Mouse (Mus musculus) neural tube, embryonic 12.5 days (tissue): ENCODE measurements at regions not wholly inside any gene's neighbourhood (a gene's known extent, or its start where the extent isn't known, plus 50 kb on each side); places are given as distances from the start of the nearest gene placed in this dataset.

ENCODE experiments used
- ATAC-seq: fragments of 200-750 bp; cut with Nextera tagmentation; 2 replicates; pipeline ENCODE4 v1.8.0; 2017; ENCODE audit warnings: low read depth, mild to moderate bottlenecking, moderate TSS enrichment, moderate library complexity; ENCODE audit not compliant: low FRiP score
- H3K27ac ChIP-seq: fragments of 300-500 bp; sonication (generic); 2 replicates; pipeline ENCODE4 v1.5.1; 2016
- H3K27me3 ChIP-seq: fragments of 300-500 bp; sonication (generic); replicated peaks from 2 replicates; pipeline ENCODE4 v1.6.1; 2016; ENCODE audit warnings: mild to moderate bottlenecking
- H3K36me3 ChIP-seq: fragments of 300-500 bp; sonication (generic); 2 replicates; pipeline ENCODE4 v1.6.1; 2016; ENCODE audit warnings: mild to moderate bottlenecking
- H3K4me1 ChIP-seq: fragments of 300-500 bp; sonication (generic); 2 replicates; pipeline ENCODE4 v1.6.1; 2016
- H3K4me2 ChIP-seq: fragments of 300-500 bp; sonication (generic); replicated peaks from 2 replicates; pipeline ENCODE4 v1.6.1; 2016; ENCODE audit warnings: mild to moderate bottlenecking
- H3K4me3 ChIP-seq: fragments of 300-500 bp; sonication (generic); 2 replicates; pipeline ENCODE4 v1.5.1; 2016
- H3K9ac ChIP-seq: fragments of 300-500 bp; sonication (generic); 2 replicates; pipeline ENCODE4 v1.6.1; 2016; ENCODE audit warnings: mild to moderate bottlenecking
- H3K9me3 ChIP-seq: fragments of 300-500 bp; sonication (generic); 2 replicates; pipeline ENCODE4 v1.6.1; 2016; ENCODE audit warnings: mild to moderate bottlenecking
- WGBS: fragments of 180-500 bp; shearing (Covaris S2); methylation state at CpG from one replicate; pipeline ENCODE4 v1.1.7; 2016; 5-methylcytosine and 5-hydroxymethylcytosine counted together

DNA sequence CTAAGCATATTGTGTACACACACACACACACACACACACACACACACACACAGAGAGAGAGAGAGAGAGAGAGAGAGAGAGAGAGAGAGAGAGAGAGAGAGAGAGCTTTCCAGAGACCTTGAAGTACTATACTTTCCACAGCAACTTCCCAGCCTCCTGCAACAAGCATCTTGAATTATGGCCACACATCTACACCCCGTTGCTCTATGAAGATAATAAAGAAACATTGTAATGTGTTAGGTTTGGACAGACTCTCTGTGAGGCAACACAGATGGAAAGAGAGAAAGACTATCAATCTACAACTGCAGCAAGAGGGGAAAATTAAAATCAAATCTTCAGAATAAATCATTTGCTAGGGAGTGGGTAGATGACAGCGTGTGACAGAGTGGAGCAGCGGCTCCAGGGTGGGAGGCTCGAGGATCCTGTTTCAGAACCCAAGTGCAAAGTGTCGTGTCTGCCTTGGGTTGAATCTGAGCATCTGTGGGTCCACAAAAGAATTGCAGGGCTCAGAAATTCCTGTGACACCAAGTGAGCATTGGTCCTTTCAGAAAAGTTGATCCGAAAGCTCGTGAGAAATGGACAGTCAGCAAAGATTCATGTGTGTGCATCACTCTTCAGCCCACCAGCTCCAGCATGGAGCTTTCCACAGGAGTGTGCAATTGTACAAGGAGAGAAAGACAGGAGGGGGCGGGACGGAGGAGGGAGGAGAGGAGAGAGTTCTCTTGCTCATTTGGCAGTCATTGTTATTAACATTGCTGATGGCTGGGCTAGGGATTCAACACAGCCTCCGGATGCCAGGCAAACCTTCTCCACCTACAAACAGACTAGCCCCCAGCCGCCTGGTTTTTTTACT lies 203.6 kb upstream of the Gimd1 start:
- 0 out of 2 replicates have a peak, but pooled peaks have one; percentile 31 for ATAC-seq
- no peak overlapping the region for H3K4me2 ChIP-seq
- H3K9me3 ChIP-seq: no peaks in the 10 kb centered on the region
- no peaks in the 10 kb centered on the region for H3K27me3 ChIP-seq
- 64% methylated on average over 11 of the region's 11 CpGs for WGBS
- no peaks in the 10 kb centered on the region; the same call in 1 of the 2 replicates for H3K4me1 ChIP-seq
- no peak overlapping the region for H3K9ac ChIP-seq
- H3K27ac ChIP-seq: no peak overlapping the region
- no peaks in the 10 kb centered on the region for H3K36me3 ChIP-seq
- H3K4me3 ChIP-seq: no peak overlapping the region

DNA sequence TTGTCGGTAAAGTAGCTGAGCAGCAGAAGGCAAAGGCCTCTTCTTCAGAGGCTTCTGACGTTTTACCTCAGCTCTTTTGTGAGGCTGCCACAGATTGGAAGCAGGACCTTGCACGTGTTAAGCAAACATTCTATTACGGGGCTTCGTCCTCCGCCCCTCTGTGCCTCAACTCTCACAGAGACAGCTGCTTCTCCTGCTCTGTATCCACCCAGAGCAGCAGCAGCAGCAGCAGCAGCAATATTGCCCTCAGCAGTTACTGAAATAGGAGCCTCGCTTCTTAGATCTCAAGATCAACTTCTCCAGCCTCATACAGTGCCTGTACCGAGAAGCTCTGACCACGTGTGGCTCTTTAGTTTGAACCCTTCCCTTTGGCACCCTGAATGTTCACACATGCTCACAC lies 202.4 kb upstream of the Gimd1 start:
- Histone ChIP-seq H3K4me3 (no peak overlapping the region), H3K9me3 (no peaks in the 10 kb centered on the region), H3K4me2 (no peak overlapping the region), H3K4me1 (no peaks in the 10 kb centered on the region; the same call in 1 of the 2 replicates), H3K36me3 (no peaks in the 10 kb centered on the region), H3K27ac (no peak overlapping the region), H3K9ac (no peak overlapping the region), H3K27me3 (no peaks in the 10 kb centered on the region)
- ATAC-seq: no peak
- whole genome bisulfite sequencing: 59% methylated on average over 9 of the region's 9 CpGs

DNA sequence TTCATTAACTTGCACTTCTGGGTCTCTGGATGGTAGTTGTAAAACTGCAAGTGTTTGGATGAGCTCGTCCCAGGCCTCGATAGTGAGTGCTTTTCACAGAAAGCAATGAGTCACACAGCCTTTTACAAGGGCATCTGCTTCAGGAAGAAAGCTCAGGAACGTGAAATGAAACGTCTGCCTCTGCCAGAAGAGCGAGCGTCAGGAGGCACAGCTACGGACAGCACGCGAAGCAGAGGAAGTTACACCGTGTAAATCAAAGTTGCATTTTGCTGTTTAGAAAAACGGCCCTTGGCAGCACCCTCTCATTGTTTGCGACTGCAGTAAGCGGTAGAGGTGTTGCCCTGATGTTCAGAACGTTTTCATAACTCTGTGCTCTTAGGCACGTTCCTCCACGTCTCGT lies 201.5 kb upstream of the Gimd1 start:
- 75% methylated on average over 17 of the region's 17 CpGs for WGBS
- Histone ChIP-seq H3K4me1 (no peaks in the 10 kb centered on the region; the same call in 1 of the 2 replicates), H3K9ac (no peak overlapping the region), H3K4me2 (no peak overlapping the region), H3K9me3 (no peaks in the 10 kb centered on the region), H3K4me3 (no peak overlapping the region), H3K36me3 (no peaks in the 10 kb centered on the region), H3K27ac (no peak overlapping the region), H3K27me3 (no peaks in the 10 kb centered on the region)
- ATAC-seq: no peak

DNA sequence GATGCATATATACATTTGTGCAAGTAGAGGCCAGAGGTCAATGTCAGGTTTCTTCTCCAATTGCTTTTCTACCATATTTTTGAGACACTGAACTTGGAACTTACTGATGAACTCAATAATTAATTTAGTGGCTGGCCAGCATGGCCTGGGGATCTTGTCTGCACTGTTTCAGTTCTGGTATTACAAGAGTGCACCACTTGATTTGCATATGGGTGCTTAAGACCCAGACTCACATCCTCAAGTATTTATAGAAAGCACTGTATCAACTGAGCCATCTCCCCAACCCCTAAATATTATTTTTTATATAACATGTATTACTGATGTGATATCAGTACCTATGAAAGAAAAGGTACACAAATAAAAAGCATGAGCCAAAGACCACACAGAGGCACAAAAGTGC lies 197.8 kb upstream of the Gimd1 start:
- no peaks in the 10 kb centered on the region for H3K4me1 ChIP-seq
- H3K9me3 ChIP-seq: no peaks in the 10 kb centered on the region
- no peak overlapping the region for H3K9ac ChIP-seq
- no peaks in the 10 kb centered on the region for H3K27me3 ChIP-seq
- H3K4me3 ChIP-seq: no peak overlapping the region
- H3K36me3 ChIP-seq: no peaks in the 10 kb centered on the region
- no peak overlapping the region for H3K4me2 ChIP-seq
- no peak for ATAC-seq
- no peak overlapping the region for H3K27ac ChIP-seq

DNA sequence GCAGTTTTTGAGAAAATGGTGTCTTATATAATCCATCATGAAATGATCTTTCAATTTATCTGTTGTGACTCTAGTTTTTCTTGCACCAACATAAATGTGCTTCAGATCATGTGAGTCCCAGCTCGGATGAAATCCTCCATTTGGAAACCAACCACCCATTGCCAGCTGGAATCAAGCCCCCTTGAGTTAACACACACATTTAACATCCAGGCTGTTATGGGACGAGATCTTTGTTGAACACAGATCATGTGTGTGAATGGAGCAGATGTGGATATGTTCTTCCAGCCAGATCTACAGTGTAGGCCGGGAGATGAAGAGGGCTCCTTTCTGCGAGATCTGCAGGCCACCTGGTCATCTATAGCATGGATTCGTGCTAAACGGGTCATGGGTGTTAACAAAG lies 188.4 kb upstream of the Gimd1 start:
- 85% methylated on average over 6 of the region's 6 CpGs for WGBS

DNA sequence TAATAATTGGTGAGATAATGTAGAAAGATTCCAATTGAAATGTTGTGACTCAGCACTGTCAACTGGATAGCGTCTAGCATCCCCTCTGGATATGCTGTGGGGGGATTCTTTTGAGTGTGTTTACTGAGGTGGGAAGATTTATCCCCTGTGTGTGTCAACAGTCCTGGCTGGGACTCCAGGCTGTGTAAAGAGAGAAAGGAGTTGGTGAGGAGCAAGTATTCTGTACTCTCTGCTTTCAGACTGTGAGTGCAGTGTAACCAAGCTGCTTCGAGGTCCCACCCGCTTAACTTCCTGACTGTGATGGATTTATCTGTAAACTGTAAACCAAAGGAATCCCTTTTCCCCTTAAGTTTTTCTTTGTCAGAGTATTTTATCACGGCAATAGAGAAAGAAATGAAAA lies 175.7 kb upstream of the Gimd1 start:
- no peak overlapping the region for H3K4me2 ChIP-seq
- no peaks in the 10 kb centered on the region for H3K4me1 ChIP-seq
- WGBS: 52% methylated on average over 4 of the region's 4 CpGs
- H3K9me3 ChIP-seq: no peaks in the 10 kb centered on the region
- H3K36me3 ChIP-seq: no peaks in the 10 kb centered on the region
- no peak overlapping the region for H3K27ac ChIP-seq
- ATAC-seq: no peak
- no peak overlapping the region for H3K4me3 ChIP-seq
- H3K27me3 ChIP-seq: no peaks in the 10 kb centered on the region
- H3K9ac ChIP-seq: no peak overlapping the region

More for the DNA sequence above, 188.4 kb upstream of the Gimd1 start:
- no peaks in the 10 kb centered on the region for H3K36me3 ChIP-seq
- H3K4me1 ChIP-seq: no peaks in the 10 kb centered on the region
- H3K9me3 ChIP-seq: no peaks in the 10 kb centered on the region
- no peak for ATAC-seq
- no peak overlapping the region for H3K9ac ChIP-seq
- H3K4me3 ChIP-seq: no peak overlapping the region
- no peaks in the 10 kb centered on the region for H3K27me3 ChIP-seq
- no peak overlapping the region for H3K27ac ChIP-seq
- no peak overlapping the region for H3K4me2 ChIP-seq

DNA sequence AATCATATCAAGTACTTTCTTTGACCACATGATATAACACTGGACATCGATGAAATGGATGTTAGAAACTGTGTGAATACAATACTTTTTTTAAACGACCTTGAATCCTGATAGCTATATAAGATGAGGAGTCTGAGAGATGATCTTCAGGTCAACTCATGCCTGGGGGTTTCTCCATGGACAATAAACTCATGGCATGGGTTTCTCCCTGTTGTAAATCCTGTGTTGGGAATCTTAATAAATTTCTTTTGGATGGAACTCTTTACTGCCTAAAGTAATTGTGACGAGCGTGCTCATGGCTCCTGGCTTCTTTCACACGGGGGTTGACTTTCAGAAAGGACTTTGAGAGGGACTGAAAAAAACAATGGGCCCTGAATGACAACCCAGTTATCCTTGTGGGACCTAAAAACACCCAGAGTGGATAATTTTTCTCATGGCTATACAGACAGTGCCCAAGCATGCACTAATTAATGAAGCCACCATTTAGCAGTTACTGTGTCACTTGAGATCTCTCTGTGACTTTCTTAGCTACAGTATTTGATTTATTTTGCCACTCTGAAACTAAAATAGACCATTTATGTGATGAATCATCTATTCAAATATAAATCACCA lies 167.2 kb upstream of the Gimd1 start:
- no peak overlapping the region for H3K9ac ChIP-seq
- no peak overlapping the region for H3K4me2 ChIP-seq
- H3K27me3 ChIP-seq: no peaks in the 10 kb centered on the region
- no peaks in the 10 kb centered on the region for H3K9me3 ChIP-seq
- H3K4me1 ChIP-seq: no peaks in the 10 kb centered on the region
- 65% methylated on average over 5 of the region's 5 CpGs for WGBS
- no peak overlapping the region for H3K4me3 ChIP-seq
- no peaks in the 10 kb centered on the region for H3K36me3 ChIP-seq
- no peak overlapping the region for H3K27ac ChIP-seq
- no peak for ATAC-seq

DNA sequence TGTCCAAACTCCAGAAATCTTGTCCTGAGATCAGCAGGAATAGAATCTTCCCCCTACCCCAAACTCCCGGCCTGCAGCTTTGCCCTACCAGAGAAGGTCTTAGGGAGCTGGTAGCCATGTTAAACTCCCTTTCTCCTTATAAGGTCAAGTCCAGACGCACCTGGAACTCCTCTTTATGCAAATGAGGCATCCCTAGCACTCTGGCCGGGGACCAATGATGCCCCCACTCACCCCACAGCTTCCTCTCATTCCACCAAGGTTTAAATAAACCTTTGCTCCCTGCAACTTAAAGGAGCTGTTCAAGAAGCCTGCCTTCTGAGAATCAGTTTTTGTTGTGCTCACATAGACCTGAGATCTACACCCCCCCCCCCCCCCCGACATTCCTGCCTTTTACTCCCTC lies 158.6 kb upstream of the Gimd1 start:
- no peak for ATAC-seq
- Histone ChIP-seq H3K27ac (no peak overlapping the region), H3K27me3 (no peaks in the 10 kb centered on the region), H3K9ac (no peak overlapping the region), H3K4me3 (no peak overlapping the region), H3K4me2 (no peak overlapping the region), H3K9me3 (no peaks in the 10 kb centered on the region), H3K36me3 (no peaks in the 10 kb centered on the region), H3K4me1 (no peaks in the 10 kb centered on the region)
- 60% methylated on average over 4 of the region's 4 CpGs for WGBS

DNA sequence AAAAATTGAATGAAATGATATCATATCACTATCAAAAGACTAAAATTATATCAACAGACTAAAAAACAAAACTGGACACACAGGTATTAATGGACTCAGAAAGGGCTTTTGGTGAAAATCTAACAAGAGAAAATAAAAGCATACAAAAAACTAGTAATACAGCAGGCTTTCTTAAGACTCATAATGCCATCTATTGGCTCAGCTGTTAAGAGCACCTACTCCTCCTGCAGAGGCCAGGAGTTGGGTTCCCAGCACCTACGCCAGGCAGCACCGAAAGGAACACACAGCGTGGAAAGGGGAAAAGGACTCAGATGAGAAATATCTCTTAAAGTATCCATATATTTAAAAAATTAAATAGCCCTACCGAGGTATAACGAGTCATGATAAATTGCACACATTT lies 151.9 kb upstream of the Gimd1 start:
- no peaks in the 10 kb centered on the region for H3K27me3 ChIP-seq
- no peaks in the 10 kb centered on the region for H3K36me3 ChIP-seq
- H3K27ac ChIP-seq: no peak overlapping the region
- H3K9ac ChIP-seq: no peak overlapping the region
- H3K4me2 ChIP-seq: no peak overlapping the region
- no peaks in the 10 kb centered on the region for H3K4me1 ChIP-seq
- WGBS: 93% methylated on average over 5 of the region's 5 CpGs
- no peak overlapping the region for H3K4me3 ChIP-seq
- ATAC-seq: no peak
- no peaks in the 10 kb centered on the region for H3K9me3 ChIP-seq

DNA sequence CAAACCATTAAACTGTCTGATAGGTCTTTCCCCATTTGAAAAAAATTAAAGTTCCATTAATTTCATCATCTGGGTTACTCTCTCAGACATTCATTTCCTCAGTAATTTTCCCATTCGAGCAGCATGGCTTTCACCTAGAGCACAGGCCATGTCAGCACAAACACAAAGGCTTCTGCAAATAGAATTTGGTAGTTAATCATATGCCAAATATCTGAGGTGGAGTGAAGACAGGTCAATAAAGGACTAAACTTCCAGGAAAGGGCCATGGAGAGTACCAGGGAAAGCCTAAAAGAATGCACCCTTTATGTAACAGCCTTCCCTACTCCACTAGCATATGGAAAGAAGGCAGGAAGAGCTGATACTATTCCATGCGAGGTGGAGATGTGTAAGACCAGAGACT lies 150.3 kb upstream of the Gimd1 start:
- H3K4me3 ChIP-seq: no peak overlapping the region
- no peak overlapping the region for H3K9ac ChIP-seq
- no peak overlapping the region for H3K4me2 ChIP-seq
- H3K27ac ChIP-seq: no peak overlapping the region
- H3K9me3 ChIP-seq: no peaks in the 10 kb centered on the region
- WGBS: 84% methylated on average over 2 of the region's 2 CpGs
- H3K4me1 ChIP-seq: no peaks in the 10 kb centered on the region
- no peaks in the 10 kb centered on the region for H3K27me3 ChIP-seq
- no peaks in the 10 kb centered on the region for H3K36me3 ChIP-seq
- no peak for ATAC-seq

DNA sequence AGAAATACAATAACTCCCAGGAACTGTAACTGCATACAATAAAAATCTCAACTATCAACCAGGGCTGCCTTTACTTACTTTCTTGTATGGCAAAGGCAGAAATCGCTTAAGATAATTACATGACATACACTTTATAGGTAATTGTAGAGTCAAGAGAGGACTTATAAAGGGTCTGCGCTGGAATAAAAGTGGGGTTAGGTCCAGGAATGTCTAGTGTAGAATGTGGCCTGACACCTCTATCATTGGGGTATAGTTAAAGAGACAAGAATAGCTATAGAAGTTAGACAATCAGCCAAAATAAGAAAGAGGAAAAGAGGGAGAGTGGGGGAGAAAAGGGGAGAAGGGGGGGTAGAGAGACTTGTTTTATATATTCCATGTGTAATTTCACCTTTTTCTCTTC lies 144.8 kb upstream of the Gimd1 start:
- Histone ChIP-seq H3K27ac (no peak overlapping the region), H3K9ac (no peak overlapping the region), H3K4me3 (no peak overlapping the region), H3K9me3 (no peaks in the 10 kb centered on the region), H3K4me1 (no peaks in the 10 kb centered on the region), H3K36me3 (no peaks in the 10 kb centered on the region), H3K27me3 (no peaks in the 10 kb centered on the region), H3K4me2 (no peak overlapping the region)
- WGBS: 91% methylated on average over 2 of the region's 2 CpGs
- no peak for ATAC-seq

DNA sequence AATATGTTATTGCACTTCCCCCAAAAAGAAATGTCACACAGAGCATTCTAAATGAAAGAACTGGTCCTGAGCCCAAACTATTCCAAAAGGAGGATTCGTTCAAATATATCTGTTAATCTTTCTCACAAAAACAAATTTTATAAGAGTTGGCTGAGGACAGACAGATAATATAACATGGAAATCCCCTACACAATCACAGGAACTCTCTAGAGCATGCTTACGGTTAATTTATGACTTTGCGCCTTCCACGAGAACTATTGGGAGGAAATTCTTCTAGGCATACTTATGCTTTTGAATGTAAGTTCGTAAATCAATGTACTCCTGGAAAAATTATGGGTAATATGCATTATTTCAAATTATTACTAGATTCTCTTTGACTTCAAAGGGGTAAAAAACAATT lies 144.1 kb upstream of the Gimd1 start:
- WGBS: 82% methylated on average over 5 of the region's 5 CpGs
- Histone ChIP-seq H3K9me3 (no peaks in the 10 kb centered on the region), H3K27ac (no peak overlapping the region), H3K4me3 (no peak overlapping the region), H3K4me2 (no peak overlapping the region), H3K4me1 (no peaks in the 10 kb centered on the region), H3K27me3 (no peaks in the 10 kb centered on the region), H3K36me3 (no peaks in the 10 kb centered on the region), H3K9ac (no peak overlapping the region)
- ATAC-seq: no peak

DNA sequence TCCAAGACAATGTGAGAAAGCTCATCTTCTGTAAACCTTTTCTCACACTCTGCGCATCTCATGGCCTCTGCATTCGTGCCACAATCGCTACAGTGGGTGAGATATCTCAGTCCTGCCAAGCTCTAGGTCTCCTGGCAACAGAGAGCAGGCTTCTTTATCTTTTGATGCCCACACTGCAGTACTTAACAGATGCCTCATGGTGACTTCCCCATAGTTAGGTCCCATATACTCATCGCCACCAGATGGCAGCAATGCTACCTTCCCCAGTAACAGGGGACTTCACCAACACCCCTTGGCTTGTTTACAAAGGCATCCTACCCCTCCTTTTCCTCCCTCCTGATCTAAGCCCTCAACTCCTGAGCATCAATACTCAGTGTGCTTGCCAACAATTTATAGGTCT lies 123.5 kb upstream of the Gimd1 start:
- Histone ChIP-seq H3K4me3 (no peak overlapping the region), H3K27ac (no peak overlapping the region), H3K4me2 (no peak overlapping the region), H3K36me3 (no peaks in the 10 kb centered on the region), H3K27me3 (no peaks in the 10 kb centered on the region), H3K9me3 (no peaks in the 10 kb centered on the region), H3K4me1 (no peaks in the 10 kb centered on the region), H3K9ac (no peak overlapping the region)
- WGBS: 20% methylated on average over 4 of the region's 4 CpGs
- ATAC-seq: peak; percentile 81; the same call in 1 of the 2 replicates
